Mouse (Mus musculus) hindbrain, embryonic 14.5 days (tissue): ENCODE results near the gene Pbld1. TPM values are rescaled to one million over a fixed set of nuclear protein-coding genes. Genes with fewer than 3 reads are reported as not detected.

Experiments
- ATAC-seq: fragments of 200-750 bp; cut with Nextera tagmentation; 2 replicates; pipeline ENCODE4 v1.8.0; 2017; ENCODE audit warnings: moderate number of reproducible peaks, mild to moderate bottlenecking, moderate TSS enrichment, moderate library complexity; ENCODE audit not compliant: low FRiP score
- DNase-seq: peaks from one replicate; pipeline ENCODE4 v3.0.0-alpha.2; 2015; ENCODE audit warnings: low spot score
- H3K27ac ChIP-seq: fragments of 300-500 bp; sonication (generic); 2 replicates; pipeline ENCODE4 v1.5.1; 2014; ENCODE audit warnings: mild to moderate bottlenecking, moderate library complexity
- H3K27me3 ChIP-seq: fragments of 300-500 bp; sonication (generic); 2 replicates; pipeline ENCODE4 v1.6.1; 2014; ENCODE audit warnings: mild to moderate bottlenecking, low read length, mixed read lengths; ENCODE audit not compliant: control insufficient read depth, insufficient read depth
- H3K36me3 ChIP-seq: fragments of 300-500 bp; sonication (generic); replicated peaks from 2 replicates; pipeline ENCODE4 v1.6.1; 2014; ENCODE audit not compliant: control insufficient read depth, insufficient read depth
- H3K4me1 ChIP-seq: fragments of 300-500 bp; sonication (generic); replicated peaks from 2 replicates; pipeline ENCODE4 v1.6.1; 2014; ENCODE audit warnings: antibody characterized with exemption, low read length, mixed read lengths; ENCODE audit not compliant: control insufficient read depth, insufficient read depth
- H3K4me2 ChIP-seq: fragments of 300-500 bp; sonication (generic); replicated peaks from 2 replicates; pipeline ENCODE4 v1.6.1; 2014; ENCODE audit warnings: mild to moderate bottlenecking, moderate library complexity
- H3K4me3 ChIP-seq: fragments of 300-500 bp; sonication (generic); replicated peaks from 2 replicates; pipeline ENCODE4 v1.5.1; 2014; ENCODE audit warnings: mild to moderate bottlenecking, low read length
- H3K9ac ChIP-seq: fragments of 300-500 bp; sonication (generic); 2 replicates; pipeline ENCODE4 v1.6.1; 2014
- H3K9me3 ChIP-seq: fragments of 300-500 bp; sonication (generic); 2 replicates; pipeline ENCODE4 v1.6.1; 2016; ENCODE audit warnings: low read length; ENCODE audit not compliant: control insufficient read depth
- WGBS: fragments of 180-500 bp; shearing (Covaris S2); extraction: QIAGEN DNeasy Blood & Tissue Kit; methylation state at CpG from one replicate; pipeline ENCODE4 v1.1.7; 2014; 5-methylcytosine and 5-hydroxymethylcytosine counted together
- polyA plus RNA-seq: library from polyadenylated mRNA; unstranded; fragments of >200 nt; fragmentation: Nextera tagmentation; extraction: Ambion mirVana; gene quantifications from 2 replicates; pipeline ENCODE4 v1.2.1, GENCODE M21; 2014

Gene Pbld1
- polyA plus RNA-seq = 0.39 and 0.75 TPM in 2 replicates

DNA sequence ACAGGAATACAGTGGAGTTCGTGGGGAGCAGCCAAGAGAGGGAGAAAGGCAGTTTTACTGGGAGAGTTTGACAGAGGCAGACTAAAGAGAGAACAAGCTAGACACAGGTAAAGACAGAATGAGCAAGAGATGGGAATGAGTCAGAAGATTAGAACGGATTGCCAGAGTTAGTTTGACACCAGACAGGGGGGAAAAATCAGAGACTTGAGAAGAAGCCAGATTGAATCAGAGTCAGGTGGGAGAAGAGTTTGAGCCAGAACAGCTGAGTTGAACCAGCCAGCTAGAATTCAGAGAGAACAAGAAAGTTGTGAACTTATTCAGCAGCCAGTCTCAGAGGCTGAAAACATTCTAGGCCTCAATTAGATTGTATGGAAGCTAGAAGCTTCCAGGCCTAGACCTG, at the start of gene Pbld1:
Gene Pbld1 (plus strand): TSS at position 301 of the 400 bp plus-strand sequence.
- H3K27ac ChIP-seq = no peak within 1 kb of the TSS
- H3K9me3 ChIP-seq = no peaks in the 10 kb centered on the region
- no peaks in the 10 kb centered on the region for H3K36me3 ChIP-seq
- no peak within 1 kb of the TSS for H3K9ac ChIP-seq
- ATAC-seq (no peak), DNase-seq (no peak)
- no peaks in the 10 kb centered on the region for H3K27me3 ChIP-seq
- 85% methylated on average over 2 of the region's 2 CpGs for WGBS
- H3K4me1 ChIP-seq = no peaks in the 10 kb centered on the region
- H3K4me3 ChIP-seq = no peak within 1 kb of the TSS
- no peak within 1 kb of the TSS for H3K4me2 ChIP-seq

DNA sequence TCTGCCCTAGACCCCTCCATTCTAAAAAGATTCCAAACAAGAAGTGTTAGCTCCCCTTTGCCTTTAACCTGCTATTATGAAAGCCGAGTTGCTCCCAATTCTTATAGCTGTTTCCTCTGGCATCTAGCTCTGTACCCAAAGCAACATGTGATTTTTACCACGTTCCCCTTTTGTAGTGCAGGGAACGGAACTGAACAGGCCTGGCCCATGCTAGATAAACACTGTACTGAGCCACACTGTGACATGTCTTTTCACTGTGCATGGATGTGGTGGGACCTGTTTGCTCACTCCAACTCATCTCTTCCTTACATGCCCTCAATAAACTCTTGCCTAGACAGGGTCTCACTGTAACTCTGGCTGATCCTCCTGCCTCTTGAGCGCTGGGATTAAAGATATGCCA, 49.7 kb upstream of the Pbld1 start:
- 92% methylated on average over 4 of the region's 4 CpGs for WGBS
- H3K36me3 ChIP-seq = peaks cover 96% of the 10 kb centered on the region
- H3K9me3 ChIP-seq = no peaks in the 10 kb centered on the region
- no peaks in the 10 kb centered on the region for H3K27me3 ChIP-seq
- no peak overlapping the region for H3K27ac ChIP-seq
- H3K4me1 ChIP-seq = no peaks in the 10 kb centered on the region
- no peak overlapping the region for H3K9ac ChIP-seq
- no peak overlapping the region for H3K4me3 ChIP-seq
- H3K4me2 ChIP-seq = no peak overlapping the region
- ATAC-seq (no peak), DNase-seq (no peak)

DNA sequence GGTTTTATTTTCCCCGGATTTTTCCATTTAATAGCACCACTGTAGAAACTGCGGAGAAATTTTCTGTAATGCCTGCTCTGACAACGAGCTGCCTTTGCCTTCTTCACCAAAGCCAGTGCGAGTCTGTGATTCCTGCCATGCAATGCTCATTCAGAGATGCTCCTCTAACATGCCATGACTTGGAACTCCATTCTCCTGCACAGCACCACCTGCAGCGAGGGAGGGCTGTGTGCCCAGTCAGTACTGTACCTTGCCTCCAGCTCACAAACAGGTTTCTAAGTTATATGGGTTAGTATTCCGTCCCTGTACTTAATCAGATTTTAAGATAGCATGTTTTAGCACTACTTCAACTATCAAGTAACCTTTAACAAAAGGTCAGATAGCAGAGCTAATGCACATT, 48.4 kb upstream of the Pbld1 start:
- Histone ChIP-seq H3K27me3 (no peaks in the 10 kb centered on the region), H3K36me3 (peaks cover 97% of the 10 kb centered on the region), H3K9me3 (no peaks in the 10 kb centered on the region), H3K9ac (no peak overlapping the region), H3K4me3 (no peak overlapping the region), H3K4me2 (no peak overlapping the region), H3K4me1 (no peaks in the 10 kb centered on the region), H3K27ac (no peak overlapping the region)
- DNase-seq = no peak
- no peak for ATAC-seq
- WGBS = 90% methylated on average over 6 of the region's 6 CpGs

DNA sequence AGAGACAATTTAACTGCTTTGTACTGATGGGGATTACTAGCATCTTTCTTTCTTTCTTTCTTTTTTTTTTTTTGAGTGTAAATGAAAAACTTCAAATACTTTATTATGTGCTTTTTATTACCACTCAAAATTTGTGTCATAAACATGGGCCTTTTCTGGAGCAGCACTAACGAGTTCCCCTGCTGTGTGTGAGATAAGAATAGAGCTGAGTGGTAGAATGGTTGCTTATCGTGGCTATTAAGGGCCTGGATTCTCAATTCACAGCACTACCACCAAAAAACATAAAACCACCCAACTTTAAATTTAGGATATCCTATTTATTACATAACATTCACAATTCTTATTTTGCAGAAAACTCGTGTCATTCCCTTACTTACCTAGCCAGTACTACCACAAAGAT, 46.5 kb upstream of the Pbld1 start:
- H3K4me2 ChIP-seq = no peak overlapping the region
- no peak for DNase-seq
- WGBS = 84% methylated on average over 3 of the region's 3 CpGs
- H3K27me3 ChIP-seq = no peaks in the 10 kb centered on the region
- no peak overlapping the region for H3K27ac ChIP-seq
- H3K4me1 ChIP-seq = peaks cover under 1% of the 10 kb centered on the region; the same call in 1 of the 2 replicates
- ATAC-seq = no peak
- no peaks in the 10 kb centered on the region for H3K9me3 ChIP-seq
- H3K36me3 ChIP-seq = peaks cover 93% of the 10 kb centered on the region
- no peak overlapping the region for H3K9ac ChIP-seq
- H3K4me3 ChIP-seq = no peak overlapping the region

DNA sequence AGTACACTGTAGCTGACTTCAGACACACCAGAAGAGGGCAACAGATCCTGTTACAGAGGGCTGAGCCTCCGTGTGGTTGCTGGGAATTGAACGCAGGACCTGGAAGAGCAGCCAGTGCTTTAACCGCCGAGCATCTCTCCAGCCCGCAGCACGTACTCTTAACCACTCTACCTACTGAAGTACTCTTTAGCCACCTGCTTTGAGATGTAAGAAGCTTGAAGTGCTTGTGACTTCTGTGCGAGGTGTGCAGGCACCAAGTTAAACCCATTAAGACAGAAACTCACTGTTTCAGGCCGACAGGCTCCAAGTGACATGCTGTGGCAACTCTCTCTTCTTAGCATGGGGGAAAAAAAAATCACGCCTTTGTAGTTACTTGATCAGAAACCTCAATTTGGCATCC, 45.8 kb upstream of the Pbld1 start:
- Histone ChIP-seq H3K9me3 (no peaks in the 10 kb centered on the region), H3K27ac (no peak overlapping the region), H3K4me1 (peaks cover 7% of the 10 kb centered on the region), H3K36me3 (peaks cover 87% of the 10 kb centered on the region), H3K4me2 (no peak overlapping the region), H3K27me3 (no peaks in the 10 kb centered on the region), H3K4me3 (no peak overlapping the region), H3K9ac (no peak overlapping the region)
- no peak for ATAC-seq
- WGBS = 89% methylated on average over 9 of the region's 9 CpGs
- DNase-seq = no peak

DNA sequence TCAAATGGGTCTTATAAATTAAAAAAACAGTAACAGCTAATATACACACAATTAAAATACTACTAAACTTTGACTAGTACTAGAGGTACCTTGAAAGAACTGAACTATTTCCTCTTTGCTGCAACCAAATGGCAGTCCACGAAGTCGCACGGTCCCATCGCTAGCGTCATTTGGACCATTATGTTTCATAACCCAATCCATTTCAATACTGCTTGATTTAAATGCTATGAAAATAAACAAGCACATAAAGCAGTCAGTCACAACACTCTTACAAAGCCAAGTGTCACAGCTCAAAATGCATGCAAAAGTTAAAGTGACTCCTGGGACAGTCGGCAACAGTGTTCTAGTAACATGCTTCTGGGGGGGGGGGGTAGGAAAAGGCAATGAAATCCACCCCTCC, 40.7 kb upstream of the Pbld1 start:
- Histone ChIP-seq H3K36me3 (peaks cover 38% of the 10 kb centered on the region), H3K4me1 (peaks cover 33% of the 10 kb centered on the region), H3K27ac (no peak overlapping the region), H3K4me3 (no peak overlapping the region), H3K4me2 (peak overlapping the region; percentile 62; the same call in 1 of the 2 replicates), H3K9ac (no peak overlapping the region), H3K9me3 (no peaks in the 10 kb centered on the region), H3K27me3 (no peaks in the 10 kb centered on the region)
- DNase-seq = no peak
- ATAC-seq = no peak
- WGBS = 80% methylated on average over 6 of the region's 6 CpGs

DNA sequence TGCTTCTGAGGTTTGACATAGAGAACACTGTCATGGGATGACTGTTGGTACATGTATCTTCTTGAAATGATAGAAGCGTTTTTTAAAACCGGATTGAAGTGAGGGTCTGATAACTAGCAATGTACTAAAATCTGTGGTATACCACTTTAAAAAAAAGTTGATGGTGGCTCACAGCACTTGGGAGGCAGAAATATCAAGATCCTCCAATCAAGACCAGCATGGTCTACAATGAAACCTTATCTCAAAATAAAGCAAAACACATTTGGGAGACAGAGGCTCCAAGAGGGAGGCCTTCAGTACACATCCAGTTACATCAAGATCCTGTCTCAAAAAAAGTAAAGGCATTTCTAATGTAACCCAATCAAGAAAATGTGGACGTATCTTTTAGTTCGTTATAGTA, 38.3 kb upstream of the Pbld1 start:
- H3K4me1 ChIP-seq = peaks cover 50% of the 10 kb centered on the region
- no peak overlapping the region; the same call in 1 of the 2 replicates for H3K27ac ChIP-seq
- WGBS = 40% methylated on average over 4 of the region's 4 CpGs
- no peak for DNase-seq
- no peak for ATAC-seq
- peaks cover 14% of the 10 kb centered on the region for H3K36me3 ChIP-seq
- peak overlapping the region; percentile 99 for H3K9ac ChIP-seq
- peak overlapping the region; percentile 62 for H3K4me2 ChIP-seq
- peak overlapping the region; percentile 93 for H3K4me3 ChIP-seq
- H3K9me3 ChIP-seq = no peaks in the 10 kb centered on the region
- H3K27me3 ChIP-seq = no peaks in the 10 kb centered on the region

DNA sequence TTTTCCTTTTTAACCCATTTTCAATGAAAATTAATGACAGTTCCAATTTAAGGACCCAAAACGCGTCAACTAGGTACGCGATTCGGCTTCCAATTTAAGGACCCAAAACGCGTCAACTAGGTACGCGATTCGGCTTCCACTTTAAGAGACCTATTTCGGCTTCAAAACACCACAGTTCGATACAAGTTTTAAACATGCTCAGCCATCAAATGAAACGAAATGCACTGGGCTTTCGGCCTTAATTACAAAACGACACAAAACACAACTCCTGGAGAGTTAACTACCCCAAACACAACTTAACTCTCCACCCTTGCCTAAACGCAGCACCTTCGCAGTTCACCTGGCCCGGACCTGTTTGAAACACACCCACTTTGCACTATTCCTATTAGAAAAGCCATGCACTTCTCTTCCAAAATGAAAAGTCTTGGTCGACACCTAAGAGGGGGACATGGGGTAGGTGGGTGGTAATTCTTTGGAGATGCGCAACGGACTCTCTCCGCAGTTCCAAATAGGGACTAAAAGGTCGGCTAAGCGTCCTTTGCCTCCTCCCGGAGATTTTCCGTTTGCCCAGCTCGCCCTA, 37.3 kb upstream of the Pbld1 start:
- WGBS = under 1% methylated on average over 27 of the region's 27 CpGs
- Histone ChIP-seq H3K27ac (peak overlapping the region; percentile 99), H3K4me1 (peaks cover 58% of the 10 kb centered on the region), H3K9me3 (no peaks in the 10 kb centered on the region), H3K4me3 (peak overlapping the region; percentile 93), H3K4me2 (peak overlapping the region; percentile 62), H3K9ac (peak overlapping the region; percentile 99), H3K36me3 (peaks cover 5% of the 10 kb centered on the region), H3K27me3 (no peaks in the 10 kb centered on the region)
- ATAC-seq (no peak), DNase-seq (no peak)

DNA sequence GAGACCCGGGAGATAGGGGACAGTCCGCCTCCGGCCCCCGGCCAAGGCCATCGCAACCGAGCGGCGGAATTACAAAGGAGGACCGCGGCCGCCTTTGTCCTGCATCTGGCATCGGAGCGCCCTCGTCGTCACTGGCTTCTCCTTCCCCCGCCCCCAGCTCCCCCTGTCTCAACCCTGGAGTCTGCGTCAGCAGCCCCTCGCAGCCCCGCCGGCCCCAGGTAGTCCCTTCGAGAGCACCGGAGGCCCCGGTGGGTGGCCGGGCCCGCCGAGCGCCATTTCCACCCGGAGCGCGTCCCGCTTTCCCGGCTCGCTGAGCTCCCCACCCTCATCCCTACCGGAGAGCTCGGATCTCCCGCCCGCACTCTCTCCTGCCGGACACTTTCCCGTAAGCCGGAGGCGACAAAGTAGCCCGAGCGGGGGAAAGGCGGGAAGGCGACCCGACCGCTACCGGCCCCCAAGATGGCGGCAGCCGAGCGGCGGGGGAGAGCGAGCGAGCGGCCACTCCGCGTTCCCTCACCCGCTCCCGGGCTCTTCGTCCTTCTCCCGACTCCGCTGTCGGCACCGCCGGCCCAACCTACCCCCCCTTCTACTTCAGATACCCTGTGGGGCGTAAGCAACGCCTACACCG, 36.7 kb upstream of the Pbld1 start:
- peak overlapping the region; percentile 99 for H3K9ac ChIP-seq
- peak overlapping the region; percentile 93 for H3K4me3 ChIP-seq
- peaks cover 58% of the 10 kb centered on the region for H3K4me1 ChIP-seq
- ATAC-seq = peak; percentile 10
- H3K36me3 ChIP-seq = no peaks in the 10 kb centered on the region
- H3K9me3 ChIP-seq = no peaks in the 10 kb centered on the region
- peak overlapping the region; percentile 62 for H3K4me2 ChIP-seq
- WGBS = under 1% methylated on average over 67 of the region's 68 CpGs
- peak overlapping the region; percentile 99 for H3K27ac ChIP-seq
- peak; percentile 46 for DNase-seq
- no peaks in the 10 kb centered on the region for H3K27me3 ChIP-seq
